Mouse (Mus musculus) ovary, postnatal 14 days (tissue): Measurements from ENCODE around the gene Il12rb1.

Source experiments
- DNase-seq: peaks from one replicate; pipeline ENCODE4 v3.0.0; 2022; ENCODE audit warnings: low spot score

The Il12rb1 gene

GRCm38 (mm10) chr8:70808239-70808638 lies at the start of gene Il12rb1:
TSS of gene Il12rb1 (plus strand) at chr8:70808449.
- no peak for DNase-seq

GRCm38 (mm10) chr8:70758616-70759561 lies 49.4 kb upstream of the Il12rb1 start:
- no peak for DNase-seq

GRCm38 (mm10) chr8:70760350-70760749 lies 47.9 kb upstream of the Il12rb1 start:
- DNase-seq = no peak

- peak; percentile 87 for DNase-seq
These were observed 47.4 kb upstream of the Il12rb1 start, which contains the start of gene Mpv17l2 for GRCm38 (mm10) chr8:70760775-70761406. TSS of gene Mpv17l2 (minus strand) at chr8:70760946.

- no peak for DNase-seq
These were observed 46.1 kb upstream of the Il12rb1 start for GRCm38 (mm10) chr8:70762118-70762517.

GRCm38 (mm10) chr8:70763354-70763753 lies 44.9 kb upstream of the Il12rb1 start:
- DNase-seq = no peak

GRCm38 (mm10) chr8:70764026-70764425 lies 44.2 kb upstream of the Il12rb1 start:
- no peak for DNase-seq

GRCm38 (mm10) chr8:70764676-70765075 lies 43.6 kb upstream of the Il12rb1 start:
- DNase-seq = no peak

GRCm38 (mm10) chr8:70765329-70765728 lies 42.9 kb upstream of the Il12rb1 start:
- DNase-seq = no peak

GRCm38 (mm10) chr8:70765838-70766570 lies 42.2 kb upstream of the Il12rb1 start:
- DNase-seq = no peak

GRCm38 (mm10) chr8:70766571-70767440 lies 41.4 kb upstream of the Il12rb1 start:
- no peak for DNase-seq

GRCm38 (mm10) chr8:70767503-70767902 lies 40.7 kb upstream of the Il12rb1 start:
- no peak for DNase-seq

- no peak for DNase-seq
These were observed 39.9 kb upstream of the Il12rb1 start for GRCm38 (mm10) chr8:70768231-70768776.

- DNase-seq = no peak
These were observed 39.3 kb upstream of the Il12rb1 start for GRCm38 (mm10) chr8:70768956-70769355.

GRCm38 (mm10) chr8:70769359-70769758 lies 38.9 kb upstream of the Il12rb1 start:
- peak; percentile 96 for DNase-seq

GRCm38 (mm10) chr8:70769858-70770257 lies 38.4 kb upstream of the Il12rb1 start:
- DNase-seq = no peak

- no peak for DNase-seq
These were observed 37.5 kb upstream of the Il12rb1 start for GRCm38 (mm10) chr8:70770748-70771147.

- no peak for DNase-seq
These were observed 37.0 kb upstream of the Il12rb1 start for GRCm38 (mm10) chr8:70771217-70771616.

GRCm38 (mm10) chr8:70772075-70772474 lies 36.2 kb upstream of the Il12rb1 start:
- DNase-seq = no peak

- no peak for DNase-seq
These were observed 35.4 kb upstream of the Il12rb1 start for GRCm38 (mm10) chr8:70772890-70773289.

- DNase-seq = no peak
These were observed 34.8 kb upstream of the Il12rb1 start for GRCm38 (mm10) chr8:70773410-70773809.
